Mouse (Mus musculus): ENCODE data around the gene Cd19. TPM values are rescaled to one million over a fixed set of nuclear protein-coding genes. Genes with fewer than 3 reads are reported as not detected.
A peak's percentile ranks its signal among the peaks of the same experiment; 100 is the strongest.
"Not testable (repeated sequence)": the region's sequence is repeated elsewhere in the genome, so short reads cannot be mapped to it uniquely, and the experiment has no call there.

Gene Cd19
- total and polyA plus RNA-seq, 3 experiments = 132 to 234 (median 141) TPM

- no peaks in the 10 kb centered on the region for H3K27me3 ChIP-seq (replicated peaks)
Observed at GRCm38 (mm10) chr7:126408686-126409085, 6.0 kb downstream of the Cd19 start.

GRCm38 (mm10) chr7:126402518-126402917 is 12.2 kb downstream of the Cd19 start:
- TF ChIP-seq BHLHE40 (IDR thresholded peaks at IDR 0.05; ENCODE audit: low read depth, low read length) (0 out of 2 replicates have a peak, but pooled peaks have one; percentile 16), ZNF384 (IDR thresholded peaks at IDR 0.05; ENCODE audit: low read depth, low read length) (peak; percentile 84)
- H3K27me3 ChIP-seq (replicated peaks); in situ Hi-C loops (cut with MboI; ENCODE audit: low pct_ligation_motif_present, low pct_unique_long_range_greater_than_20kb, low sequenced_read_pairs); H3K79me2 ChIP-seq (replicated peaks; ENCODE audit: control insufficient read depth, extremely low read depth, insufficient read depth, poor library complexity, severe bottlenecking); H3K4me2 ChIP-seq (ENCODE audit: insufficient read depth, low read depth, poor library complexity, severe bottlenecking); dilution Hi-C loops (cut with MboI; ENCODE audit: extremely low pct_ligation_motif_present, extremely low pct_unique_long_range_greater_than_20kb, low sequenced_read_pairs); H3K9ac ChIP-seq (ENCODE audit: insufficient read depth, low read depth); H3K27ac ChIP-seq (ENCODE audit: insufficient read depth, low read depth); DNase-seq (ENCODE audit: extremely low read depth); H3K4me3 ChIP-seq (replicated peaks in 1 of 3; ENCODE audit: low read depth in 2 of 3, low read length in 2 of 3, poor library complexity in 1 of 3); H3K9me3 ChIP-seq (replicated peaks; ENCODE audit: low read length): not testable (repeated sequence)
- H3K36me3 ChIP-seq (replicated peaks in 1 of 2; ENCODE audit: control insufficient read depth in 1 of 2, insufficient read depth in 1 of 2, low read length in 1 of 2) = peaks cover 0 to 11% of the 10 kb centered on the region in 2 experiments
- H3K4me1 ChIP-seq (ENCODE audit: control insufficient read depth in 1 of 2, insufficient read depth in 2 of 2) = peaks cover 6 to 12% of the 10 kb centered on the region in 2 experiments; a peak in 3 of 4 replicates

More at GRCm38 (mm10) chr7:126408686-126409085, 6.0 kb downstream of the Cd19 start:
- Histone ChIP-seq H3K4me1 (ENCODE audit: control insufficient read depth in 1 of 2, insufficient read depth in 2 of 2) (peaks cover 13 to 33% of the 10 kb centered on the region in 2 experiments), H3K36me3 (replicated peaks in 1 of 2; ENCODE audit: control insufficient read depth in 1 of 2, insufficient read depth in 1 of 2, low read length in 1 of 2) (peaks cover 51 to 72% of the 10 kb centered on the region in 2 experiments), H3K9ac (ENCODE audit: insufficient read depth, low read depth) (no peak overlapping the region), H3K9me3 (replicated peaks; ENCODE audit: low read length) (no peaks in the 10 kb centered on the region), H3K79me2 (replicated peaks; ENCODE audit: control insufficient read depth, extremely low read depth, insufficient read depth, poor library complexity, severe bottlenecking) (peaks cover 14% of the 10 kb centered on the region), H3K27ac (ENCODE audit: insufficient read depth, low read depth) (no peak overlapping the region), H3K4me2 (ENCODE audit: insufficient read depth, low read depth, poor library complexity, severe bottlenecking) (no peak overlapping the region), H3K4me3 (replicated peaks in 1 of 3; ENCODE audit: low read depth in 2 of 3, low read length in 2 of 3, poor library complexity in 1 of 3) (no peak overlapping the region)
- no peak for TF ChIP-seq RAD21 (IDR thresholded peaks at IDR 0.05; ENCODE audit: low read depth, low read length)
- no peak for TF ChIP-seq IRF4 (IDR thresholded peaks at IDR 0.05; ENCODE audit: low read depth, low read length)
- TF ChIP-seq RCOR1 (conservative IDR thresholded peaks at IDR 0.05; ENCODE audit: low read depth, low read length) = no peak
- in situ Hi-C loops (cut with MboI; ENCODE audit: low pct_ligation_motif_present, low pct_unique_long_range_greater_than_20kb, low sequenced_read_pairs) (no loop called here), dilution Hi-C loops (cut with MboI; ENCODE audit: extremely low pct_ligation_motif_present, extremely low pct_unique_long_range_greater_than_20kb, low sequenced_read_pairs) (no loop called here)
- DNase-seq (ENCODE audit: extremely low read depth) = no peak

GRCm38 (mm10) chr7:126399548-126399947 is 15.1 kb downstream of the Cd19 start:
- in situ Hi-C loops (cut with MboI; ENCODE audit: low pct_ligation_motif_present, low pct_unique_long_range_greater_than_20kb, low sequenced_read_pairs) = loop anchor here (5.0 kb wide), 3 partner anchors 38 to 128 kb away; no protein-coding TSS in a partner anchor
- peak; percentile 93 for DNase-seq (ENCODE audit: extremely low read depth)
- no peak overlapping the region for H3K9ac ChIP-seq (ENCODE audit: insufficient read depth, low read depth)
- H3K4me1 ChIP-seq (ENCODE audit: control insufficient read depth in 1 of 2, insufficient read depth in 2 of 2) = peaks cover 8 to 27% of the 10 kb centered on the region in 2 experiments; a peak in 3 of 4 replicates
- no peak overlapping the region for H3K4me3 ChIP-seq (replicated peaks in 1 of 3; ENCODE audit: low read depth in 2 of 3, low read length in 2 of 3, poor library complexity in 1 of 3)
- peak; percentile 50 for TF ChIP-seq HCFC1 (IDR thresholded peaks at IDR 0.05; ENCODE audit: low read depth, low read length)
- 0 out of 2 replicates have a peak, but pooled peaks have one; percentile 26 for TF ChIP-seq JUND (conservative IDR thresholded peaks at IDR 0.05; ENCODE audit: low read depth, low read length)
- TF ChIP-seq EP300 (IDR thresholded peaks at IDR 0.05; ENCODE audit: low read length) = no peak
- TF ChIP-seq SMC3 (IDR thresholded peaks at IDR 0.05; ENCODE audit: low read depth, low read length) = peak; percentile 97
- peak; percentile 30; the same call in 1 of the 2 replicates for TF ChIP-seq ELF1 (IDR thresholded peaks at IDR 0.05; ENCODE audit: low read depth, low read length)
- TF ChIP-seq NRF1 (IDR thresholded peaks at IDR 0.05; ENCODE audit: low read depth, low read length) = peak; percentile 47; the same call in 1 of the 2 replicates
- TF ChIP-seq MEF2A (IDR thresholded peaks at IDR 0.05; ENCODE audit: borderline replicate concordance, low read depth, low read length) = 0 out of 2 replicates have a peak, but pooled peaks have one; percentile 25
- 0 out of 2 replicates have a peak, but pooled peaks have one; percentile 43 for TF ChIP-seq MAZ (IDR thresholded peaks at IDR 0.05; ENCODE audit: low read depth, low read length)
- peak; percentile 60; the same call in 1 of the 2 replicates for TF ChIP-seq IRF4 (IDR thresholded peaks at IDR 0.05; ENCODE audit: low read depth, low read length)
- TF ChIP-seq TBP (conservative IDR thresholded peaks at IDR 0.05; ENCODE audit: low read depth, low read length) = no peak
- peak; percentile 27; the same call in 1 of the 2 replicates for TF ChIP-seq NELFE (IDR thresholded peaks at IDR 0.05; ENCODE audit: low read depth, low read length)
- no peak for TF ChIP-seq MAX (IDR thresholded peaks at IDR 0.05; ENCODE audit: low read length)
- peak; percentile 94 for TF ChIP-seq RAD21 (IDR thresholded peaks at IDR 0.05; ENCODE audit: low read depth, low read length)
- TF ChIP-seq CTCF (conservative IDR thresholded peaks at IDR 0.05 in 1 of 2, IDR thresholded peaks at IDR 0.05 in 1 of 2; ENCODE audit: low read depth in 2 of 2, low read length in 2 of 2) = peak; percentile 83 to 97
- 0 out of 2 replicates have a peak, but pooled peaks have one; percentile 37 for TF ChIP-seq TCF12 (IDR thresholded peaks at IDR 0.05; ENCODE audit: low read depth, low read length)
- peak; percentile 65; the same call in 1 of the 2 replicates for TF ChIP-seq SIN3A (IDR thresholded peaks at IDR 0.05; ENCODE audit: low read length)
- TF ChIP-seq KAT2A (IDR thresholded peaks at IDR 0.05; ENCODE audit: insufficient replicate concordance, low read length) = no peak
- TF ChIP-seq ZC3H11A (IDR thresholded peaks at IDR 0.05; ENCODE audit: low read depth, low read length) = peak; percentile 87
- peaks cover 4% of the 10 kb centered on the region; the same call in 1 of the 2 replicates for H3K79me2 ChIP-seq (replicated peaks; ENCODE audit: control insufficient read depth, extremely low read depth, insufficient read depth, poor library complexity, severe bottlenecking)
- no peak overlapping the region for H3K4me2 ChIP-seq (ENCODE audit: insufficient read depth, low read depth, poor library complexity, severe bottlenecking)
- H3K27ac ChIP-seq (ENCODE audit: insufficient read depth, low read depth) = no peak overlapping the region
- H3K9me3 ChIP-seq (replicated peaks; ENCODE audit: low read length) = no peaks in the 10 kb centered on the region
- dilution Hi-C loops (cut with MboI; ENCODE audit: extremely low pct_ligation_motif_present, extremely low pct_unique_long_range_greater_than_20kb, low sequenced_read_pairs) = no loop called here
- no peaks in the 10 kb centered on the region for H3K27me3 ChIP-seq (replicated peaks)
- H3K36me3 ChIP-seq (replicated peaks in 1 of 2; ENCODE audit: control insufficient read depth in 1 of 2, insufficient read depth in 1 of 2, low read length in 1 of 2) = peaks cover 0 to 3% of the 10 kb centered on the region in 2 experiments
